Mouse (Mus musculus): ENCODE results near the gene Olfr452.

DNA sequence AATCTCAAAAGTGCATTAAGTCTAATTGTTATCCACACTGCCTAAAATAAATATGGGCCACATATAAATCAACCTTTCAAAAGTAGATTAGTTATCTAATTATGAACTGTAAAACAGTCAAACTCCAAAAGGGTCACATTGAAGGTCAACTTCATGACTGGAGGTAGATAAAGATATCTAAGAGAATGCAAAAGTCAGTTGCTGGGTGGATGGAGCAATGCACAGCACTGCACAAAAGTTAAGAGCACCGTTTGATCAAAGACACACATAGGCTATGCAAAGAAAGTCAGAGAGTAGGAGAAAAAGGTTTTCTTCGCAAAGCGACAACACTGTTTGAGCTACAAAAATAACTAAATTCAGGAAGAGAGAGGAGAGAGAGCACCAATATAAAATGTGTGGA, 10.1 kb downstream of the Olfr452 start:
- TF ChIP-seq POLR2A (IDR thresholded peaks at IDR 0.05; ENCODE audit: borderline replicate concordance, low read depth, low read length) (no peak), CTCF (IDR thresholded peaks at IDR 0.05; ENCODE audit: low read depth, low read length) (no peak)
